11 mouse cellular contexts compared by ENCODE assay signal in the genomic region with DNA sequence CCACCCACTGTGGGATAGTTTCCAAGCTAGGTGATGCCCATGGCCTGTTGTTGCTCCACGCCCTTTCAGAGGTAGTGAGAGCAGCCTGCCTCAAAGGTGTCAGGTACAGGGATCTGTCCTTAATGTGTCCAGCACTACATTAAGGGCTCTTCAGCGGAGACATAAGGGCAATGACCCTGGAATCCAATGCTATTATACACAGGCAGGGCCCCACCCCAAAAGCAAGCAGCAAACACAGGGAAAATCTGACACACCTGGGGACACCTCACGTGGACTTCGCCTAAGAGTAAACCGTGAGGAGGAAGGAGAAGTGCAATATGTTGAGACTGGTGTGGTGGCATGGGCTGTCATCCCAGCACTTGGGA.
"Had no signal": no experiment of that assay in that cellular context is flagged by ENCODE, and none has a peak within 500 bp of the region (broad histone marks: within the 10 kb centered on the region; RNA-seq: fewer than 3 reads in every experiment).

No protein-coding gene starts in this region.

- H3K4me2 ChIP-seq: hindbrain, embryonic 14.5 days; liver, embryonic 11.5 days; liver, embryonic 15.5 days; midbrain, embryonic 13.5 days had no signal

- H3K36me3 ChIP-seq: liver, embryonic 15.5 days; midbrain, embryonic 13.5 days had no signal

- H3K9ac ChIP-seq: hindbrain, embryonic 14.5 days; liver, embryonic 15.5 days; midbrain, embryonic 13.5 days had no signal

- H3K4me3 ChIP-seq: left cerebral cortex, adult 2 months; limb, embryonic 10.5 days; liver, embryonic 15.5 days; midbrain, embryonic 13.5 days had no signal

- H3K27ac ChIP-seq: hindbrain, embryonic 14.5 days; left cerebral cortex, adult 2 months; limb, embryonic 10.5 days; liver, embryonic 15.5 days; macrophage; midbrain, embryonic 13.5 days had no signal

- DNase-seq: kidney, adult 18-20 months; kidney, postnatal 14 days; right cerebral cortex, postnatal 14 days; thymus, postnatal 4 days had no signal

- H3K27me3 ChIP-seq: liver, embryonic 15.5 days; midbrain, embryonic 13.5 days had no signal

- H3K9me3 ChIP-seq: limb, embryonic 10.5 days; liver, embryonic 15.5 days; midbrain, embryonic 13.5 days had no signal

- ATAC-seq: midbrain, embryonic 13.5 days had no signal
